Mouse (Mus musculus) liver, embryonic 14.5 days (tissue): ENCODE measurements around the gene Ndufb4. TPM values are rescaled to one million over a fixed set of nuclear protein-coding genes. Genes with fewer than 3 reads are reported as not detected.

ENCODE experiments used
- ATAC-seq: fragments of 200-750 bp; cut with Nextera tagmentation; 2 replicates; pipeline ENCODE4 v1.8.0; 2017; ENCODE audit warnings: moderate number of reproducible peaks, mild to moderate bottlenecking, moderate library complexity; ENCODE audit not compliant: insufficient read depth
- DNase-seq, 3 experiments: peaks; one replicate each; pipeline ENCODE4 v3.0.0-alpha.2; 2012 to 2013; ENCODE audit warnings: low read depth in 3 of 3, low spot score in 3 of 3
- H3K27ac ChIP-seq: fragments of 300-500 bp; sonication (generic); 2 replicates; pipeline ENCODE4 v1.5.1; 2014; ENCODE audit warnings: moderate library complexity, mild to moderate bottlenecking, control low read depth, inconsistent platforms
- H3K27me3 ChIP-seq: fragments of 300-500 bp; sonication (generic); 2 replicates; pipeline ENCODE4 v1.6.1; 2014; ENCODE audit warnings: mild to moderate bottlenecking, low read length, moderate library complexity; ENCODE audit not compliant: control insufficient read depth, insufficient read depth
- H3K36me3 ChIP-seq: fragments of 300-500 bp; sonication (generic); replicated peaks from 2 replicates; pipeline ENCODE4 v1.6.1; 2014; ENCODE audit warnings: low read depth; ENCODE audit not compliant: control insufficient read depth, insufficient read depth
- H3K4me1 ChIP-seq, 2 experiments: fragments of 200-500 bp in 1 of 2; fragments of 300-500 bp in 1 of 2; sonication (generic) in 1 of 2; replicated peaks; 2 replicates each; pipeline ENCODE4 v1.6.1; 2012 to 2014; ENCODE audit warnings: antibody characterized with exemption in 1 of 2, inconsistent platforms in 1 of 2, low read length in 1 of 2; ENCODE audit not compliant: control insufficient read depth in 2 of 2, insufficient read depth in 2 of 2
- H3K4me2 ChIP-seq: fragments of 300-500 bp; sonication (generic); 2 replicates; pipeline ENCODE4 v1.6.1; 2014; ENCODE audit warnings: low read depth, mild to moderate bottlenecking, control low read depth, moderate library complexity
- H3K4me3 ChIP-seq, 2 experiments: fragments of 200-500 bp in 1 of 2; fragments of 300-500 bp in 1 of 2; sonication (generic) in 1 of 2; 2 replicates each; pipeline ENCODE4 v1.5.1; 2012 to 2014; ENCODE audit warnings: low read depth in 2 of 2, low read length in 2 of 2, mild to moderate bottlenecking in 2 of 2, control low read depth in 1 of 2, inconsistent platforms in 1 of 2, moderate library complexity in 1 of 2; ENCODE audit not compliant: insufficient read depth in 1 of 2
- H3K9ac ChIP-seq: fragments of 300-500 bp; sonication (generic); replicated peaks from 2 replicates; pipeline ENCODE4 v1.6.1; 2014; ENCODE audit warnings: mild to moderate bottlenecking, control low read depth, moderate library complexity
- H3K9me3 ChIP-seq: fragments of 300-500 bp; sonication (generic); 2 replicates; pipeline ENCODE4 v1.6.1; 2016; ENCODE audit warnings: low read length, mixed read lengths; ENCODE audit not compliant: control insufficient read depth
- CTCF ChIP-seq: IDR thresholded peaks from 2 replicates; pipeline ENCODE4 v1.5.1; 2016; ENCODE audit warnings: antibody characterized with exemption, low read depth, control low read depth
- EP300 ChIP-seq: IDR thresholded peaks from 2 replicates; pipeline ENCODE4 v1.6.1; 2016; ENCODE audit warnings: antibody characterized with exemption, low read depth
- WGBS: fragments of 180-500 bp; shearing (Covaris S2); extraction: QIAGEN DNeasy Blood & Tissue Kit; methylation state at CpG from one replicate; pipeline ENCODE4 v1.1.7; 2014; ENCODE audit not compliant: insufficient replicate concordance; 5-methylcytosine and 5-hydroxymethylcytosine counted together
- polyA plus RNA-seq, 2 experiments: library from polyadenylated mRNA; depleted of rRNA in 1 of 2; stranded (reverse) in 1 of 2; unstranded in 1 of 2; fragments of >200 nt; fragmentation: Nextera tagmentation in 1 of 2; extraction: Ambion mirVana in 1 of 2; gene quantifications; 2 replicates each; pipeline versions ENCODE4 v1.2.1 to v1.2.3; 2012 to 2014

The Ndufb4 gene
- polyA plus RNA-seq, 2 experiments, result 34.3 to 52.9 TPM

DNA sequence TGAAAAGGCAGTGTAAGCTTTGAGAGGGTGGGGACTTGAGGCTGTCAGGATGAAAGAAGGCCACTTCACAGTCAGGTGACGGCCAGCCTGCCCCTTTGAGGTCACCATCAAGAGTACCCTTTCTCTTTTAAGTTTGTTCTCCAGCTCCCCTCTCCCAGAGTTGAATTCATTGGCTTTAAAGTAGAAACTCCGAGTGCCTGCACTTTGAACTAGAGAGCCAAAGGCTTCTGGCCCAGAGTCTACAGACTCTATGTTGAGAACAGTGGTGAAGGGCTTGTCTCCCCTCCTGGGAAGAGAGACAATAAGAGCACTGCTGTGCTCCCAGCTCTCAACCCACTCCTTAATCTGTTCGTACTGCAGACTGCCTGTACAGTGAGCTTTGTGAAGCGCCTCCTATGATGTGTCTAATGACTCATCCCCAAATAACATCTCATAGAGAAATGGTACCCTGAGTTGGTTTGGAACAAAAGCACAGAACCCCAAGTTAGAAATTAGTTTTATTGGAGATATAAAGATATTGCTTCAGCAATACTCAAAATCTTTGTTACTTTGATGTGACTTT is 27.8 kb downstream of the Ndufb4 start:
- Histone ChIP-seq H3K4me3 (no peak overlapping the region), H3K9me3 (no peaks in the 10 kb centered on the region), H3K4me2 (no peak overlapping the region), H3K36me3 (no peaks in the 10 kb centered on the region), H3K27ac (no peak overlapping the region), H3K4me1 (no peaks in the 10 kb centered on the region), H3K27me3 (no peaks in the 10 kb centered on the region), H3K9ac (no peak overlapping the region)
- WGBS, result 56% methylated on average over 4 of the region's 4 CpGs
- TF ChIP-seq EP300 (no peak), CTCF (no peak)
- no peak for DNase-seq
- ATAC-seq, result no peak

- H3K27me3 ChIP-seq, result no peaks in the 10 kb centered on the region
- H3K4me2 ChIP-seq, result no peak overlapping the region
- DNase-seq (no peak), ATAC-seq (no peak)
- no peak overlapping the region for H3K27ac ChIP-seq
- WGBS, result 65% methylated on average over 5 of the region's 5 CpGs
- H3K4me1 ChIP-seq, result no peaks in the 10 kb centered on the region
- H3K9ac ChIP-seq, result no peak overlapping the region
- no peak for TF ChIP-seq EP300
- no peak for TF ChIP-seq CTCF
- H3K9me3 ChIP-seq, result no peaks in the 10 kb centered on the region
- no peaks in the 10 kb centered on the region for H3K36me3 ChIP-seq
- H3K4me3 ChIP-seq, result no peak overlapping the region
Measured at GRCm38 (mm10) chr16:37622919-37623318, 31.3 kb downstream of the Ndufb4 start.

DNA sequence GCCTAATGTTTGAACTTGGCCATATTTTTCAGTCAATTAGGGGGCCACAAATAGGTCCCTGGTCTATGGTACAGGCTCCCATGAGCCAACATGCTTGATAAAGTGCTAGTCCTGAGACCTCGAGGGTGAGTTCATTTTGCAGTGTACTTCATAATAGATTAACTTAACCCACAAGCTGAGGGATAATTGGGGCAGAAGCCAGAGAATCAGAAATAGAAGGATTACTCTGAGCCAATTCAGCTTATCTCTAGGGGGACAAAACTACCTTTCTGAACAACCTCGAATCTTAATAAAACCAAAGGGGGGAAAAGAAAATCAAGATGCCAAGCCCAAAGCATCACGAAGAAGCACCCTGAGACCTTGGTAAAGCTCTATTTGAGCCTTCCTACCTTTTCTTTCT is 31.9 kb downstream of the Ndufb4 start:
- no peak for ATAC-seq
- whole genome bisulfite sequencing, result 51% methylated on average over 3 of the region's 3 CpGs

DNA sequence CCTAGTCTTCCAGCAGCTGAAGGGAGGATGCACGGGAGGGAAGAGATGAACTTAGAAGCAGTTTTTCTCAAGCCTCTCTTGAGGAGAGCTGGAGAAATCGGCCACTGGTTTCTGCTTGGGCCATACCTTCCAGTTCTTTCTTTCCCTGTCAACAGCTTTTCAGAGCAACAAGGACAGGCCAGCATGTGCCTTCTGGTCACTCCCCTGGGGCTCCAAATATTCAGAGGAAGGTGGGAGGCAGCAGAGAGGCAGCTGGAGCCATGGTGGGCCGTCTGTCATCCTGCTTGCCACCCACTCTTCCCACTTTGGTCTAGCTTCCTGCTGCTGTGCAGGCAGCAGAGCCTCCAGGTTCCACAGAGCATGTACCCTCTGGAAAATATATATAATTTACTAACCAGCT is 36.6 kb downstream of the Ndufb4 start:
- H3K4me2 ChIP-seq, result no peak overlapping the region
- no peak overlapping the region for H3K4me3 ChIP-seq
- no peaks in the 10 kb centered on the region for H3K36me3 ChIP-seq
- WGBS, result 44% methylated on average over 3 of the region's 3 CpGs
- DNase-seq, result no peak
- no peaks in the 10 kb centered on the region for H3K27me3 ChIP-seq
- H3K27ac ChIP-seq, result no peak overlapping the region
- H3K4me1 ChIP-seq, result no peaks in the 10 kb centered on the region
- no peaks in the 10 kb centered on the region for H3K9me3 ChIP-seq
- no peak for TF ChIP-seq CTCF
- TF ChIP-seq EP300, result no peak
- ATAC-seq, result no peak
- H3K9ac ChIP-seq, result no peak overlapping the region

More for the DNA sequence above, 31.9 kb downstream of the Ndufb4 start:
- TF ChIP-seq EP300 (no peak), CTCF (no peak)
- no peaks in the 10 kb centered on the region for H3K9me3 ChIP-seq
- H3K27ac ChIP-seq, result no peak overlapping the region
- H3K36me3 ChIP-seq, result no peaks in the 10 kb centered on the region
- no peaks in the 10 kb centered on the region for H3K27me3 ChIP-seq
- H3K9ac ChIP-seq, result no peak overlapping the region
- no peak overlapping the region for H3K4me3 ChIP-seq
- no peak for DNase-seq
- no peak overlapping the region for H3K4me2 ChIP-seq
- H3K4me1 ChIP-seq, result no peaks in the 10 kb centered on the region

DNA sequence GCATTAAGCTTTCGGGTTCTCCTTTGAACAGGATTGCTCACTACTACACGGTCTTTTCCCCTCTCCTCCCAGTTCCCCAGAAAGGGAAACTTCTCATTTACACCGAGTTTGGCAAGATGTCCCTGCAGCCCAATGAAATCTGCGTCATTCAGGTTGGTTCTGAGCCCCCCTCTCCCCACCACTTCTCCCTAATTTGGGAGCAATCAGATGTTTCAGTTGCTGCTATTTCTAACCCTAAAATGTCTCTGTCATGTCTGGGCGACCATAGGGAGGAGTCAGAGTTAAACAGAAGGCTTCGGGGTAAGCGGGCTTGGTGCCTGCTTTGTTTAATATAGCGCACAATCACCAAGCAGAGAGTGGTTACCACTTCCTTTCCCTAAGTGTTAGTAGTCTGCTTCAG is 38.1 kb downstream of the Ndufb4 start:
- TF ChIP-seq EP300 (no peak), CTCF (no peak)
- no peaks in the 10 kb centered on the region for H3K36me3 ChIP-seq
- no peak for DNase-seq

More for the DNA sequence above, 38.1 kb downstream of the Ndufb4 start:
- H3K4me3 ChIP-seq, result no peak overlapping the region
- no peak for ATAC-seq
- no peaks in the 10 kb centered on the region for H3K4me1 ChIP-seq
- WGBS, result 55% methylated on average over 8 of the region's 8 CpGs
- no peak overlapping the region for H3K4me2 ChIP-seq
- no peak overlapping the region for H3K27ac ChIP-seq
- no peaks in the 10 kb centered on the region for H3K9me3 ChIP-seq
- H3K27me3 ChIP-seq, result no peaks in the 10 kb centered on the region
- no peak overlapping the region for H3K9ac ChIP-seq
